Mouse (Mus musculus) cerebellum, adult (tissue): ENCODE results near the gene Sall4.
A peak's percentile ranks its signal among the peaks of the same experiment; 100 is the strongest.

ENCODE experiments used
- ATAC-seq: cut with Nextera tagmentation; 2 replicates; pipeline ENCODE4 v1.9.2; 2017; ENCODE audit warnings: mild to moderate bottlenecking, moderate library complexity, mixed read lengths; ENCODE audit not compliant: insufficient number of reproducible peaks, low FRiP score, low TSS enrichment

The Sall4 gene

GRCm38 (mm10) chr2:168702266-168702665 is 65.5 kb downstream of the Sall4 start:
- peak; percentile 47 for ATAC-seq
